ENCODE assay signal across 9 mouse cellular contexts in the genomic region with DNA sequence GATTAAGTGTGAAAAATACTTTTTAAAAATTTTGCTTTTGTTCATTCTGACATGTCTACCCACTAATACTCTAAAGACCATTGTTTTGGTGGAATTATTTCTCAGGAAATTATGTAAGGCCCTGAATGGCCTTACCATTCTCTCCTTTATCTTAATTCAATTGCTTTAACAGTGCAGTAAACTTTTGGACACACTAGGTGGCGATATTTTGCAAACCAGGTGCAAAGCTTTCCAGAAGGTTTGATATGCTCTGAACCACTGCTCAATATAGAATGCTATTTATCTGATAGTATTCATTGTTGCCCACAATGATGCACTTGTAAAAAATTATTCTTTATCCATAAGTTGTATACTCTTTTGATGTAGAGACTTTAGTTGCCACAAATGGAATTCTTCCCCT. TPM values are rescaled to one million over a fixed set of nuclear protein-coding genes. Genes with fewer than 3 reads are reported as not detected.
DNase-seq lines count a peak whose midpoint lies in the region; ATAC-seq lines count a peak whose summit lies in the region.
"Had no signal": no experiment of that assay in that cellular context is flagged by ENCODE, and none has a peak within 500 bp of the region (broad histone marks: within the 10 kb centered on the region; RNA-seq: fewer than 3 reads in every experiment).

No protein-coding gene starts in this region.

- no peak overlapping the region for H3K4me3 ChIP-seq in kidney, embryonic 15.5 days (replicated peaks)
- H3K4me3 ChIP-seq in midbrain, embryonic 10.5 days: no peak overlapping the region
- H3K4me3 ChIP-seq: limb, embryonic 13.5 days had no signal

- peak; percentile 13 for DNase-seq in adrenal gland, postnatal 14 days
- no peak for DNase-seq in adrenal gland, postnatal 25 days
- DNase-seq in kidney, postnatal 10 days: peak; percentile 12
- peak; percentile 48 for DNase-seq in CD4-positive, CD25-positive, alpha-beta regulatory T cell, adult 2 months (ENCODE audit: low read depth, low spot score)
- DNase-seq in forelimb bud, embryonic 11.5 days (ENCODE audit: low read depth, low spot score): peak; percentile 6
- DNase-seq in neural tube, embryonic 10.5 days (ENCODE audit: extremely low spot score, low spot score): no peak
- DNase-seq in midbrain, embryonic 10.5 days (ENCODE audit: low spot score): no peak

- H3K27me3 ChIP-seq in kidney, embryonic 15.5 days: peaks cover 3% of the 10 kb centered on the region; the same call in 1 of the 2 replicates
- no peaks in the 10 kb centered on the region for H3K27me3 ChIP-seq in midbrain, embryonic 10.5 days (ENCODE audit: low read depth, poor library complexity, severe bottlenecking)
- H3K27me3 ChIP-seq: limb, embryonic 13.5 days had no signal

- no peaks in the 10 kb centered on the region for H3K4me1 ChIP-seq in kidney, embryonic 15.5 days
- H3K4me1 ChIP-seq in midbrain, embryonic 10.5 days: no peaks in the 10 kb centered on the region
- H3K4me1 ChIP-seq: limb, embryonic 13.5 days had no signal

- H3K9ac ChIP-seq in kidney, embryonic 15.5 days: no peak overlapping the region
- H3K9ac ChIP-seq: limb, embryonic 13.5 days had no signal

- no peak overlapping the region for H3K4me2 ChIP-seq in kidney, embryonic 15.5 days
- H3K4me2 ChIP-seq: limb, embryonic 13.5 days had no signal

- H3K9me3 ChIP-seq in kidney, embryonic 15.5 days (replicated peaks): no peaks in the 10 kb centered on the region
- H3K9me3 ChIP-seq in midbrain, embryonic 10.5 days (replicated peaks): no peaks in the 10 kb centered on the region
- H3K9me3 ChIP-seq: limb, embryonic 13.5 days had no signal

- no peaks in the 10 kb centered on the region for H3K36me3 ChIP-seq in kidney, embryonic 15.5 days
- no peaks in the 10 kb centered on the region for H3K36me3 ChIP-seq in midbrain, embryonic 10.5 days
- H3K36me3 ChIP-seq: limb, embryonic 13.5 days had no signal

- no peak for ATAC-seq in kidney, embryonic 15.5 days (replicated peaks; ENCODE audit: low FRiP score)

- WGBS in kidney, embryonic 15.5 days: 3% methylated on average over 1 of the region's 1 CpGs
- 3% methylated on average over 1 of the region's 1 CpGs for WGBS in midbrain, embryonic 10.5 days

- no peak overlapping the region for H3K27ac ChIP-seq in kidney, embryonic 15.5 days
- H3K27ac ChIP-seq in midbrain, embryonic 10.5 days (replicated peaks): no peak overlapping the region
- H3K27ac ChIP-seq: limb, embryonic 13.5 days had no signal

RNA-seq across cellular contexts. Expression of a gene that starts 59.9 kb away (rescaled TPM):
- 16.2 and 19.9 TPM in 2 replicates for total RNA-seq in adrenal gland, postnatal 14 days (2021)
- 7.9 and 10.0 TPM in 2 replicates for total RNA-seq in adrenal gland, postnatal 25 days (2021)
- polyA plus RNA-seq in kidney, embryonic 15.5 days (2015; fragmentation: Nextera tagmentation; extraction: Ambion mirVana): 10.2 and 10.3 TPM in 2 replicates
- polyA plus RNA-seq in midbrain, embryonic 10.5 days (2016; fragmentation: Nextera tagmentation; extraction: Ambion mirVana): 4.7 and 4.8 TPM in 2 replicates

Comparison
In these comparisons a context has a peak if more than half of its experiments do, and no peak if none do; other contexts are left out.
1. DNase-seq: peak in adrenal gland, postnatal 14 days (single experiment), kidney, postnatal 10 days (single experiment), CD4-positive, CD25-positive, alpha-beta regulatory T cell, adult 2 months (single experiment) and forelimb bud, embryonic 11.5 days (single experiment); none in adrenal gland, postnatal 25 days (single experiment), neural tube, embryonic 10.5 days (single experiment) and midbrain, embryonic 10.5 days (single experiment).